ENCODE assay signal across 22 mouse cellular contexts in genomic region chr1:11573462-11573861, GRCm38 (mm10).
DNase-seq lines count a peak whose midpoint lies in the region; ATAC-seq and TF ChIP-seq lines count a peak whose summit lies in the region.
"Had no signal": no experiment of that assay in that cellular context is flagged by ENCODE, and none has a peak within 500 bp of the region (broad histone marks: within the 10 kb centered on the region; RNA-seq: fewer than 3 reads in every experiment).

No protein-coding gene starts in this region.

- 53% methylated on average over 2 of the region's 2 CpGs for WGBS in liver, postnatal 0 days (ENCODE audit: insufficient replicate concordance)

- DNase-seq in frontal cortex, postnatal 10 days (ENCODE audit: low spot score in 2 of 2), result no peak
- peak; percentile 26 to 31 for DNase-seq in layer of hippocampus, adult 8-10 months (ENCODE audit: low spot score in 2 of 2)
- no peak for DNase-seq in layer of hippocampus, postnatal 25 days (ENCODE audit: extremely low spot score in 1 of 2, low spot score in 1 of 2)
- peak; percentile 18 to 34 for DNase-seq in right cerebral cortex, postnatal 36 days (ENCODE audit: low spot score in 2 of 2)
- DNase-seq in right cerebral cortex, postnatal 14 days, result no peak
- DNase-seq in liver, postnatal 0 days, result no peak
- DNase-seq: adrenal gland, postnatal 14 days; B cell, adult 2 months; cerebellum, adult 18-20 months; cerebellum, adult 9-11 months; gastrocnemius, postnatal 10 days; heart, adult 18-20 months; heart, postnatal 10 days; heart, postnatal 4 days had no signal

- ATAC-seq in frontal cortex, adult (ENCODE audit: low TSS enrichment), result peak; percentile 90
- no peak for ATAC-seq in liver, postnatal 0 days
- ATAC-seq in CD4-positive, CD25-positive, alpha-beta regulatory T cell, adult 4 months, result no peak
- ATAC-seq: forebrain, embryonic 14.5 days had no signal

- H3K4me1 ChIP-seq in liver, postnatal 0 days (ENCODE audit: insufficient read depth), result no peaks in the 10 kb centered on the region
- H3K4me1 ChIP-seq: embryonic facial prominence, embryonic 15.5 days; forebrain, embryonic 10.5 days; heart, embryonic 10.5 days; hindbrain, embryonic 12.5 days had no signal

- no peaks in the 10 kb centered on the region for H3K36me3 ChIP-seq in liver, postnatal 0 days (replicated peaks; ENCODE audit: insufficient read depth, low read length)
- H3K36me3 ChIP-seq: embryonic facial prominence, embryonic 15.5 days; forebrain, embryonic 10.5 days; heart, embryonic 10.5 days; hindbrain, embryonic 12.5 days had no signal

- no peak overlapping the region for H3K4me2 ChIP-seq in liver, postnatal 0 days (ENCODE audit: low read depth, low read length)
- H3K4me2 ChIP-seq: embryonic facial prominence, embryonic 15.5 days; hindbrain, embryonic 12.5 days had no signal

- H3K27me3 ChIP-seq in liver, postnatal 0 days (ENCODE audit: insufficient read depth, low read length), result no peaks in the 10 kb centered on the region
- H3K27me3 ChIP-seq: embryonic facial prominence, embryonic 15.5 days; hindbrain, embryonic 12.5 days had no signal

- no peak overlapping the region for H3K9ac ChIP-seq in liver, postnatal 0 days (replicated peaks)
- H3K9ac ChIP-seq: embryonic facial prominence, embryonic 15.5 days; hindbrain, embryonic 12.5 days had no signal

- TF ChIP-seq EP300 in liver, postnatal 0 days (IDR thresholded peaks at IDR 0.05; ENCODE audit: low read depth), result no peak

- no peak overlapping the region for H3K4me3 ChIP-seq in liver, postnatal 0 days (ENCODE audit: low read depth, low read length)
- H3K4me3 ChIP-seq: embryonic facial prominence, embryonic 15.5 days; erythroblast, embryonic 14.5 days; forebrain, embryonic 10.5 days; heart, embryonic 10.5 days; hindbrain, embryonic 12.5 days had no signal

- H3K9me3 ChIP-seq in liver, postnatal 0 days (ENCODE audit: low read length), result no peaks in the 10 kb centered on the region
- H3K9me3 ChIP-seq: embryonic facial prominence, embryonic 15.5 days; forebrain, embryonic 10.5 days; heart, embryonic 10.5 days; hindbrain, embryonic 12.5 days had no signal

- no peak for TF ChIP-seq CTCF in liver, postnatal 0 days (IDR thresholded peaks at IDR 0.05; ENCODE audit: low read depth)

- no peak overlapping the region for H3K27ac ChIP-seq in liver, postnatal 0 days (ENCODE audit: low read depth)
- H3K27ac ChIP-seq: embryonic facial prominence, embryonic 15.5 days; forebrain, embryonic 10.5 days; heart, embryonic 10.5 days; hindbrain, embryonic 12.5 days had no signal

Comparison
In these comparisons a context has a peak if more than half of its experiments do, and no peak if none do; other contexts are left out.
1. DNase-seq: peak in layer of hippocampus, adult 8-10 months (2 of 2) and right cerebral cortex, postnatal 36 days (2 of 2); none in frontal cortex, postnatal 10 days (0 of 2), layer of hippocampus, postnatal 25 days (0 of 2), right cerebral cortex, postnatal 14 days (single experiment) and liver, postnatal 0 days (single experiment).